Mouse (Mus musculus): ENCODE data around the gene Rsph14. TPM values are rescaled to one million over a fixed set of nuclear protein-coding genes. Genes with fewer than 3 reads are reported as not detected.

The Rsph14 gene
- polyA plus RNA-seq, 1 experiment from 2014 or later: 0.62 TPM

GRCm38 (mm10) chr10:74937003-74937790 is 95.2 kb downstream of the Rsph14 start:
- no peaks in the 10 kb centered on the region for H3K36me3 ChIP-seq (ENCODE audit: control insufficient read depth, insufficient read depth, low read length)
- no peak overlapping the region for H3K9ac ChIP-seq (ENCODE audit: low read depth, low read length)
- H3K9me3 ChIP-seq (replicated peaks; ENCODE audit: control insufficient read depth, low read length, poor library complexity, severe bottlenecking): no peaks in the 10 kb centered on the region
- H3K4me2 ChIP-seq (ENCODE audit: low read length): no peak overlapping the region
- no peaks in the 10 kb centered on the region for H3K4me1 ChIP-seq (ENCODE audit: control insufficient read depth, insufficient read depth, low read length)
- H3K4me3 ChIP-seq (ENCODE audit: low read depth, low read length): no peak overlapping the region
- peak; percentile 57 for ATAC-seq
- whole genome bisulfite sequencing: 78% methylated on average over 10 of the region's 10 CpGs
- no peaks in the 10 kb centered on the region for H3K27me3 ChIP-seq (ENCODE audit: control insufficient read depth, insufficient read depth, low read depth, low read length)
- H3K27ac ChIP-seq (ENCODE audit: low read length): no peak overlapping the region

GRCm38 (mm10) chr10:74935016-74935415 is 97.4 kb downstream of the Rsph14 start:
- H3K4me2 ChIP-seq (ENCODE audit: low read length): no peak overlapping the region
- whole genome bisulfite sequencing: 29% methylated on average over 6 of the region's 6 CpGs
- H3K4me1 ChIP-seq (ENCODE audit: control insufficient read depth, insufficient read depth, low read length): no peaks in the 10 kb centered on the region
- H3K36me3 ChIP-seq (ENCODE audit: control insufficient read depth, insufficient read depth, low read length): no peaks in the 10 kb centered on the region
- no peak for ATAC-seq
- H3K27me3 ChIP-seq (ENCODE audit: control insufficient read depth, insufficient read depth, low read depth, low read length): no peaks in the 10 kb centered on the region
- H3K9ac ChIP-seq (ENCODE audit: low read depth, low read length): no peak overlapping the region
- no peak overlapping the region for H3K4me3 ChIP-seq (ENCODE audit: low read depth, low read length)
- H3K27ac ChIP-seq (ENCODE audit: low read length): no peak overlapping the region
- no peaks in the 10 kb centered on the region for H3K9me3 ChIP-seq (replicated peaks; ENCODE audit: control insufficient read depth, low read length, poor library complexity, severe bottlenecking)

- H3K27ac ChIP-seq (ENCODE audit: low read length): no peak overlapping the region
- WGBS: 83% methylated on average over 12 of the region's 12 CpGs
- no peak overlapping the region for H3K9ac ChIP-seq (ENCODE audit: low read depth, low read length)
- no peaks in the 10 kb centered on the region for H3K4me1 ChIP-seq (ENCODE audit: control insufficient read depth, insufficient read depth, low read length)
- H3K4me3 ChIP-seq (ENCODE audit: low read depth, low read length): no peak overlapping the region
- H3K4me2 ChIP-seq (ENCODE audit: low read length): no peak overlapping the region
- no peaks in the 10 kb centered on the region for H3K36me3 ChIP-seq (ENCODE audit: control insufficient read depth, insufficient read depth, low read length)
- H3K9me3 ChIP-seq (replicated peaks; ENCODE audit: control insufficient read depth, low read length, poor library complexity, severe bottlenecking): no peaks in the 10 kb centered on the region
- no peaks in the 10 kb centered on the region for H3K27me3 ChIP-seq (ENCODE audit: control insufficient read depth, insufficient read depth, low read depth, low read length)
- no peak for ATAC-seq
These were observed 97.9 kb downstream of the Rsph14 start for GRCm38 (mm10) chr10:74934521-74934920.

GRCm38 (mm10) chr10:74933548-74934190 is 98.7 kb downstream of the Rsph14 start:
- WGBS: 78% methylated on average over 19 of the region's 19 CpGs
- H3K27ac ChIP-seq (ENCODE audit: low read length): no peak overlapping the region
- ATAC-seq: no peak

GRCm38 (mm10) chr10:74932487-74932886 is 99.9 kb downstream of the Rsph14 start:
- H3K27ac ChIP-seq (ENCODE audit: low read length): no peak overlapping the region
- H3K4me3 ChIP-seq (ENCODE audit: low read depth, low read length): no peak overlapping the region
- WGBS: 87% methylated on average over 6 of the region's 6 CpGs
- H3K36me3 ChIP-seq (ENCODE audit: control insufficient read depth, insufficient read depth, low read length): no peaks in the 10 kb centered on the region
- H3K27me3 ChIP-seq (ENCODE audit: control insufficient read depth, insufficient read depth, low read depth, low read length): no peaks in the 10 kb centered on the region
- no peaks in the 10 kb centered on the region for H3K9me3 ChIP-seq (replicated peaks; ENCODE audit: control insufficient read depth, low read length, poor library complexity, severe bottlenecking)
- H3K4me1 ChIP-seq (ENCODE audit: control insufficient read depth, insufficient read depth, low read length): no peaks in the 10 kb centered on the region
- no peak overlapping the region for H3K4me2 ChIP-seq (ENCODE audit: low read length)
- no peak overlapping the region for H3K9ac ChIP-seq (ENCODE audit: low read depth, low read length)
- no peak for ATAC-seq

More at GRCm38 (mm10) chr10:74933548-74934190, 98.7 kb downstream of the Rsph14 start:
- Histone ChIP-seq H3K27me3 (ENCODE audit: control insufficient read depth, insufficient read depth, low read depth, low read length) (no peaks in the 10 kb centered on the region), H3K36me3 (ENCODE audit: control insufficient read depth, insufficient read depth, low read length) (no peaks in the 10 kb centered on the region), H3K9me3 (replicated peaks; ENCODE audit: control insufficient read depth, low read length, poor library complexity, severe bottlenecking) (no peaks in the 10 kb centered on the region), H3K4me3 (ENCODE audit: low read depth, low read length) (no peak overlapping the region), H3K4me2 (ENCODE audit: low read length) (no peak overlapping the region), H3K4me1 (ENCODE audit: control insufficient read depth, insufficient read depth, low read length) (no peaks in the 10 kb centered on the region), H3K9ac (ENCODE audit: low read depth, low read length) (no peak overlapping the region)

- no peak overlapping the region for H3K4me3 ChIP-seq (ENCODE audit: low read depth, low read length)
- H3K9me3 ChIP-seq (replicated peaks; ENCODE audit: control insufficient read depth, low read length, poor library complexity, severe bottlenecking): no peaks in the 10 kb centered on the region
- H3K9ac ChIP-seq (ENCODE audit: low read depth, low read length): no peak overlapping the region
- H3K27ac ChIP-seq (ENCODE audit: low read length): no peak overlapping the region
- 85% methylated on average over 6 of the region's 6 CpGs for WGBS
- no peaks in the 10 kb centered on the region for H3K36me3 ChIP-seq (ENCODE audit: control insufficient read depth, insufficient read depth, low read length)
- no peak for ATAC-seq
- H3K4me2 ChIP-seq (ENCODE audit: low read length): no peak overlapping the region
- no peaks in the 10 kb centered on the region for H3K27me3 ChIP-seq (ENCODE audit: control insufficient read depth, insufficient read depth, low read depth, low read length)
- H3K4me1 ChIP-seq (ENCODE audit: control insufficient read depth, insufficient read depth, low read length): no peaks in the 10 kb centered on the region
These were observed 100.8 kb downstream of the Rsph14 start for GRCm38 (mm10) chr10:74931631-74932030.

GRCm38 (mm10) chr10:74930541-74930940 is 101.8 kb downstream of the Rsph14 start:
- Histone ChIP-seq H3K27me3 (ENCODE audit: control insufficient read depth, insufficient read depth, low read depth, low read length) (no peaks in the 10 kb centered on the region), H3K27ac (ENCODE audit: low read length) (no peak overlapping the region), H3K9ac (ENCODE audit: low read depth, low read length) (no peak overlapping the region), H3K4me2 (ENCODE audit: low read length) (no peak overlapping the region), H3K4me1 (ENCODE audit: control insufficient read depth, insufficient read depth, low read length) (peaks cover under 1% of the 10 kb centered on the region; the same call in 1 of the 2 replicates), H3K9me3 (replicated peaks; ENCODE audit: control insufficient read depth, low read length, poor library complexity, severe bottlenecking) (no peaks in the 10 kb centered on the region), H3K36me3 (ENCODE audit: control insufficient read depth, insufficient read depth, low read length) (no peaks in the 10 kb centered on the region), H3K4me3 (ENCODE audit: low read depth, low read length) (no peak overlapping the region)
- ATAC-seq: no peak
- WGBS: 76% methylated on average over 3 of the region's 3 CpGs

- H3K4me2 ChIP-seq (ENCODE audit: low read length): no peak overlapping the region
- H3K9me3 ChIP-seq (replicated peaks; ENCODE audit: control insufficient read depth, low read length, poor library complexity, severe bottlenecking): no peaks in the 10 kb centered on the region
- no peak overlapping the region for H3K27ac ChIP-seq (ENCODE audit: low read length)
- H3K4me1 ChIP-seq (ENCODE audit: control insufficient read depth, insufficient read depth, low read length): peaks cover 3% of the 10 kb centered on the region; the same call in 1 of the 2 replicates
- WGBS: 81% methylated on average over 6 of the region's 6 CpGs
- no peak overlapping the region for H3K4me3 ChIP-seq (ENCODE audit: low read depth, low read length)
- H3K27me3 ChIP-seq (ENCODE audit: control insufficient read depth, insufficient read depth, low read depth, low read length): no peaks in the 10 kb centered on the region
- no peak for ATAC-seq
- H3K9ac ChIP-seq (ENCODE audit: low read depth, low read length): no peak overlapping the region
- H3K36me3 ChIP-seq (ENCODE audit: control insufficient read depth, insufficient read depth, low read length): no peaks in the 10 kb centered on the region
These were observed 102.8 kb downstream of the Rsph14 start for GRCm38 (mm10) chr10:74929578-74929977.

- H3K4me1 ChIP-seq (ENCODE audit: control insufficient read depth, insufficient read depth, low read length): peaks cover 3% of the 10 kb centered on the region; the same call in 1 of the 2 replicates
- no peaks in the 10 kb centered on the region for H3K36me3 ChIP-seq (ENCODE audit: control insufficient read depth, insufficient read depth, low read length)
- H3K4me3 ChIP-seq (ENCODE audit: low read depth, low read length): no peak overlapping the region
- no peaks in the 10 kb centered on the region for H3K9me3 ChIP-seq (replicated peaks; ENCODE audit: control insufficient read depth, low read length, poor library complexity, severe bottlenecking)
- 88% methylated on average over 7 of the region's 7 CpGs for WGBS
- ATAC-seq: no peak
- H3K27me3 ChIP-seq (ENCODE audit: control insufficient read depth, insufficient read depth, low read depth, low read length): no peaks in the 10 kb centered on the region
- H3K9ac ChIP-seq (ENCODE audit: low read depth, low read length): no peak overlapping the region
- no peak overlapping the region for H3K4me2 ChIP-seq (ENCODE audit: low read length)
- H3K27ac ChIP-seq (ENCODE audit: low read length): no peak overlapping the region
These were observed 104.1 kb downstream of the Rsph14 start for GRCm38 (mm10) chr10:74928276-74928675.
